Mouse (Mus musculus): ENCODE data around the gene Cars2. TPM values are rescaled to one million over a fixed set of nuclear protein-coding genes. Genes with fewer than 3 reads are reported as not detected.

Cars2 gene
- polyA plus RNA-seq, 1 experiment from 2014 or later: 23.8 TPM

GRCm38 (mm10) chr8:11530155-11530770, 20.3 kb downstream of the Cars2 start:
- no peak overlapping the region for H3K27ac ChIP-seq
- no peaks in the 10 kb centered on the region for H3K4me1 ChIP-seq (replicated peaks)
- H3K9me3 ChIP-seq: no peaks in the 10 kb centered on the region
- H3K27me3 ChIP-seq: no peaks in the 10 kb centered on the region
- no peak for ATAC-seq (ENCODE audit: low FRiP score)
- H3K4me2 ChIP-seq: no peak overlapping the region
- no peak overlapping the region for H3K4me3 ChIP-seq
- no peak overlapping the region for H3K9ac ChIP-seq
- H3K36me3 ChIP-seq: peaks cover 56% of the 10 kb centered on the region
- 74% methylated on average over 18 of the region's 18 CpGs for WGBS

GRCm38 (mm10) chr8:11523331-11523730, 27.3 kb downstream of the Cars2 start:
- Histone ChIP-seq H3K9ac (no peak overlapping the region), H3K9me3 (no peaks in the 10 kb centered on the region), H3K36me3 (peaks cover 52% of the 10 kb centered on the region), H3K27me3 (no peaks in the 10 kb centered on the region), H3K4me1 (replicated peaks) (no peaks in the 10 kb centered on the region), H3K4me3 (no peak overlapping the region), H3K4me2 (no peak overlapping the region), H3K27ac (no peak overlapping the region)
- WGBS: 85% methylated on average over 3 of the region's 3 CpGs
- no peak for ATAC-seq (ENCODE audit: low FRiP score)

- H3K4me2 ChIP-seq: no peak overlapping the region
- H3K27me3 ChIP-seq: no peaks in the 10 kb centered on the region
- WGBS: 87% methylated on average over 11 of the region's 11 CpGs
- H3K36me3 ChIP-seq: peaks cover 84% of the 10 kb centered on the region
- no peaks in the 10 kb centered on the region for H3K4me1 ChIP-seq (replicated peaks)
- H3K4me3 ChIP-seq: no peak overlapping the region
- H3K9me3 ChIP-seq: no peaks in the 10 kb centered on the region
- H3K27ac ChIP-seq: no peak overlapping the region
- ATAC-seq (ENCODE audit: low FRiP score): no peak
- no peak overlapping the region for H3K9ac ChIP-seq
Observed at GRCm38 (mm10) chr8:11518676-11519075, 31.9 kb downstream of the Cars2 start.

- 95% methylated on average over 6 of the region's 6 CpGs for WGBS
- no peak overlapping the region for H3K9ac ChIP-seq
- H3K27ac ChIP-seq: no peak overlapping the region
- no peaks in the 10 kb centered on the region for H3K27me3 ChIP-seq
- no peaks in the 10 kb centered on the region for H3K9me3 ChIP-seq
- no peak for ATAC-seq (ENCODE audit: low FRiP score)
- no peak overlapping the region for H3K4me2 ChIP-seq
- no peak overlapping the region for H3K4me3 ChIP-seq
- no peaks in the 10 kb centered on the region for H3K4me1 ChIP-seq (replicated peaks)
- H3K36me3 ChIP-seq: peaks cover 86% of the 10 kb centered on the region
Observed at GRCm38 (mm10) chr8:11518056-11518396, 32.6 kb downstream of the Cars2 start.

GRCm38 (mm10) chr8:11517366-11518055, 33.1 kb downstream of the Cars2 start:
- no peak overlapping the region for H3K4me3 ChIP-seq
- no peaks in the 10 kb centered on the region for H3K4me1 ChIP-seq (replicated peaks)
- no peaks in the 10 kb centered on the region for H3K9me3 ChIP-seq
- H3K4me2 ChIP-seq: no peak overlapping the region
- H3K27ac ChIP-seq: no peak overlapping the region
- no peaks in the 10 kb centered on the region for H3K27me3 ChIP-seq
- peaks cover 91% of the 10 kb centered on the region for H3K36me3 ChIP-seq
- ATAC-seq (ENCODE audit: low FRiP score): no peak
- no peak overlapping the region for H3K9ac ChIP-seq
- WGBS: 91% methylated on average over 16 of the region's 16 CpGs

GRCm38 (mm10) chr8:11516292-11516691, 34.3 kb downstream of the Cars2 start:
- WGBS: 96% methylated on average over 9 of the region's 9 CpGs
- Histone ChIP-seq H3K4me3 (no peak overlapping the region), H3K4me1 (replicated peaks) (no peaks in the 10 kb centered on the region), H3K9me3 (no peaks in the 10 kb centered on the region), H3K27me3 (no peaks in the 10 kb centered on the region), H3K4me2 (no peak overlapping the region), H3K36me3 (peaks cover 91% of the 10 kb centered on the region), H3K27ac (no peak overlapping the region), H3K9ac (no peak overlapping the region)
- ATAC-seq (ENCODE audit: low FRiP score): no peak

- Histone ChIP-seq H3K9me3 (no peaks in the 10 kb centered on the region), H3K9ac (no peak overlapping the region), H3K27ac (no peak overlapping the region), H3K4me2 (no peak overlapping the region), H3K27me3 (no peaks in the 10 kb centered on the region), H3K36me3 (peaks cover 98% of the 10 kb centered on the region), H3K4me1 (replicated peaks) (no peaks in the 10 kb centered on the region), H3K4me3 (no peak overlapping the region)
- ATAC-seq (ENCODE audit: low FRiP score): no peak
- 94% methylated on average over 5 of the region's 5 CpGs for WGBS
Observed at GRCm38 (mm10) chr8:11513247-11513646, 37.3 kb downstream of the Cars2 start.

GRCm38 (mm10) chr8:11512711-11513110, 37.9 kb downstream of the Cars2 start:
- Histone ChIP-seq H3K4me3 (no peak overlapping the region), H3K27ac (no peak overlapping the region), H3K4me2 (no peak overlapping the region), H3K36me3 (peaks cover 98% of the 10 kb centered on the region), H3K9ac (no peak overlapping the region), H3K9me3 (no peaks in the 10 kb centered on the region), H3K27me3 (no peaks in the 10 kb centered on the region), H3K4me1 (replicated peaks) (no peaks in the 10 kb centered on the region)
- 92% methylated on average over 9 of the region's 9 CpGs for WGBS
- no peak for ATAC-seq (ENCODE audit: low FRiP score)

- Histone ChIP-seq H3K4me1 (replicated peaks) (no peaks in the 10 kb centered on the region), H3K9ac (no peak overlapping the region), H3K27ac (no peak overlapping the region), H3K4me2 (no peak overlapping the region), H3K36me3 (peaks cover 98% of the 10 kb centered on the region), H3K27me3 (no peaks in the 10 kb centered on the region), H3K4me3 (no peak overlapping the region), H3K9me3 (no peaks in the 10 kb centered on the region)
- no peak for ATAC-seq (ENCODE audit: low FRiP score)
- 89% methylated on average over 5 of the region's 5 CpGs for WGBS
Observed at GRCm38 (mm10) chr8:11510971-11511370, 39.6 kb downstream of the Cars2 start.

- H3K27ac ChIP-seq: no peak overlapping the region
- no peaks in the 10 kb centered on the region for H3K9me3 ChIP-seq
- 85% methylated on average over 10 of the region's 10 CpGs for WGBS
- H3K9ac ChIP-seq: no peak overlapping the region
- no peaks in the 10 kb centered on the region for H3K27me3 ChIP-seq
- H3K4me1 ChIP-seq (replicated peaks): no peaks in the 10 kb centered on the region
- no peak overlapping the region for H3K4me3 ChIP-seq
- no peak for ATAC-seq (ENCODE audit: low FRiP score)
- peaks cover 98% of the 10 kb centered on the region for H3K36me3 ChIP-seq
- no peak overlapping the region for H3K4me2 ChIP-seq
Observed at GRCm38 (mm10) chr8:11508880-11509279, 41.7 kb downstream of the Cars2 start.

- Histone ChIP-seq H3K27ac (no peak overlapping the region), H3K9ac (no peak overlapping the region), H3K4me2 (no peak overlapping the region), H3K27me3 (no peaks in the 10 kb centered on the region), H3K9me3 (no peaks in the 10 kb centered on the region), H3K36me3 (peaks cover 94% of the 10 kb centered on the region), H3K4me3 (no peak overlapping the region), H3K4me1 (replicated peaks) (no peaks in the 10 kb centered on the region)
- no peak for ATAC-seq (ENCODE audit: low FRiP score)
- 79% methylated on average over 6 of the region's 6 CpGs for WGBS
Observed at GRCm38 (mm10) chr8:11506802-11507201, 43.8 kb downstream of the Cars2 start.

GRCm38 (mm10) chr8:11506074-11506473, 44.5 kb downstream of the Cars2 start:
- H3K36me3 ChIP-seq: peaks cover 86% of the 10 kb centered on the region
- H3K4me3 ChIP-seq: no peak overlapping the region
- H3K27ac ChIP-seq: no peak overlapping the region
- H3K4me1 ChIP-seq (replicated peaks): no peaks in the 10 kb centered on the region
- 87% methylated on average over 14 of the region's 14 CpGs for WGBS
- H3K9ac ChIP-seq: no peak overlapping the region
- H3K4me2 ChIP-seq: no peak overlapping the region
- no peaks in the 10 kb centered on the region for H3K27me3 ChIP-seq
- no peak for ATAC-seq (ENCODE audit: low FRiP score)
- no peaks in the 10 kb centered on the region for H3K9me3 ChIP-seq

All from hindbrain, embryonic 13.5 days (tissue).